Mouse (Mus musculus): ENCODE measurements around the gene Isg20.

Isg20 gene

GRCm38 (mm10) chr7:78953886-78954572 is 40.8 kb downstream of the Isg20 start:
- in situ Hi-C loops (cut with MboI, MseI): no loop called here

GRCm38 (mm10) chr7:78954619-78955018 is 41.4 kb downstream of the Isg20 start:
- in situ Hi-C loops (cut with MboI, MseI): no loop called here

GRCm38 (mm10) chr7:78955086-78955485 is 41.9 kb downstream of the Isg20 start:
- in situ Hi-C loops (cut with MboI, MseI): no loop called here

- in situ Hi-C loops (cut with MboI, MseI): no loop called here
Measured at GRCm38 (mm10) chr7:78958499-78959073, 45.4 kb downstream of the Isg20 start.

GRCm38 (mm10) chr7:78963891-78964290 is 50.7 kb downstream of the Isg20 start:
- in situ Hi-C loops (cut with MboI, MseI): no loop called here
